Mouse (Mus musculus): ENCODE results near the gene Rab3gap2. TPM values are rescaled to one million over a fixed set of nuclear protein-coding genes. Genes with fewer than 3 reads are reported as not detected.

Rab3gap2 gene
- polyA plus RNA-seq (2012; rRNA removed): 43.4 and 44.9 TPM in 2 replicates

- DNase-seq (ENCODE audit: low read depth): peak; percentile 99
- peak; percentile 73; the same call in 1 of the 2 replicates for TF ChIP-seq POLR2A (IDR thresholded peaks at IDR 0.05; ENCODE audit: borderline replicate concordance, extremely low read depth, insufficient read depth, insufficient read length, poor library complexity, severe bottlenecking)
- TF ChIP-seq CTCF (IDR thresholded peaks at IDR 0.05; ENCODE audit: borderline replicate concordance, extremely low read depth, insufficient read depth, insufficient read length): no peak
Measured at GRCm38 (mm10) chr1:185203909-185204661, at the start of gene Rab3gap2. Gene Rab3gap2, plus strand, starts transcription at chr1:185204117.

GRCm38 (mm10) chr1:185173641-185174040 is 30.3 kb upstream of the Rab3gap2 start:
- TF ChIP-seq CTCF (IDR thresholded peaks at IDR 0.05; ENCODE audit: borderline replicate concordance, extremely low read depth, insufficient read depth, insufficient read length) (no peak), POLR2A (IDR thresholded peaks at IDR 0.05; ENCODE audit: borderline replicate concordance, extremely low read depth, insufficient read depth, insufficient read length, poor library complexity, severe bottlenecking) (no peak)
- DNase-seq (ENCODE audit: low read depth): no peak

- no peak for DNase-seq (ENCODE audit: low read depth)
- TF ChIP-seq POLR2A (IDR thresholded peaks at IDR 0.05; ENCODE audit: borderline replicate concordance, extremely low read depth, insufficient read depth, insufficient read length, poor library complexity, severe bottlenecking) (no peak), CTCF (IDR thresholded peaks at IDR 0.05; ENCODE audit: borderline replicate concordance, extremely low read depth, insufficient read depth, insufficient read length) (no peak)
Measured at GRCm38 (mm10) chr1:185177860-185178259, 26.1 kb upstream of the Rab3gap2 start.

- TF ChIP-seq POLR2A (IDR thresholded peaks at IDR 0.05; ENCODE audit: borderline replicate concordance, extremely low read depth, insufficient read depth, insufficient read length, poor library complexity, severe bottlenecking) (no peak), CTCF (IDR thresholded peaks at IDR 0.05; ENCODE audit: borderline replicate concordance, extremely low read depth, insufficient read depth, insufficient read length) (no peak)
- DNase-seq (ENCODE audit: low read depth): peak; percentile 36
Measured at GRCm38 (mm10) chr1:185183591-185184330, 20.2 kb upstream of the Rab3gap2 start.

- DNase-seq (ENCODE audit: low read depth): peak; percentile 67
- TF ChIP-seq CTCF (IDR thresholded peaks at IDR 0.05; ENCODE audit: borderline replicate concordance, extremely low read depth, insufficient read depth, insufficient read length): no peak
- no peak for TF ChIP-seq POLR2A (IDR thresholded peaks at IDR 0.05; ENCODE audit: borderline replicate concordance, extremely low read depth, insufficient read depth, insufficient read length, poor library complexity, severe bottlenecking)
Measured at GRCm38 (mm10) chr1:185185556-185185955, 18.4 kb upstream of the Rab3gap2 start.

- TF ChIP-seq CTCF (IDR thresholded peaks at IDR 0.05; ENCODE audit: borderline replicate concordance, extremely low read depth, insufficient read depth, insufficient read length) (peak; percentile 64; the same call in 1 of the 2 replicates), POLR2A (IDR thresholded peaks at IDR 0.05; ENCODE audit: borderline replicate concordance, extremely low read depth, insufficient read depth, insufficient read length, poor library complexity, severe bottlenecking) (no peak)
- DNase-seq (ENCODE audit: low read depth): peak; percentile 81
Measured at GRCm38 (mm10) chr1:185187135-185187785, 16.7 kb upstream of the Rab3gap2 start.

GRCm38 (mm10) chr1:185189901-185190300 is 14.0 kb upstream of the Rab3gap2 start:
- TF ChIP-seq CTCF (IDR thresholded peaks at IDR 0.05; ENCODE audit: borderline replicate concordance, extremely low read depth, insufficient read depth, insufficient read length) (no peak), POLR2A (IDR thresholded peaks at IDR 0.05; ENCODE audit: borderline replicate concordance, extremely low read depth, insufficient read depth, insufficient read length, poor library complexity, severe bottlenecking) (no peak)
- DNase-seq (ENCODE audit: low read depth): no peak

GRCm38 (mm10) chr1:185192087-185192486 is 11.8 kb upstream of the Rab3gap2 start:
- TF ChIP-seq POLR2A (IDR thresholded peaks at IDR 0.05; ENCODE audit: borderline replicate concordance, extremely low read depth, insufficient read depth, insufficient read length, poor library complexity, severe bottlenecking) (no peak), CTCF (IDR thresholded peaks at IDR 0.05; ENCODE audit: borderline replicate concordance, extremely low read depth, insufficient read depth, insufficient read length) (no peak)

GRCm38 (mm10) chr1:185193509-185193908 is 10.4 kb upstream of the Rab3gap2 start:
- peak; percentile 88 for DNase-seq (ENCODE audit: low read depth)
- TF ChIP-seq CTCF (IDR thresholded peaks at IDR 0.05; ENCODE audit: borderline replicate concordance, extremely low read depth, insufficient read depth, insufficient read length): peak; percentile 83; the same call in 1 of the 2 replicates
- no peak for TF ChIP-seq POLR2A (IDR thresholded peaks at IDR 0.05; ENCODE audit: borderline replicate concordance, extremely low read depth, insufficient read depth, insufficient read length, poor library complexity, severe bottlenecking)

More at GRCm38 (mm10) chr1:185192087-185192486, 11.8 kb upstream of the Rab3gap2 start:
- DNase-seq (ENCODE audit: low read depth): no peak

- DNase-seq (ENCODE audit: low read depth): no peak
- TF ChIP-seq POLR2A (IDR thresholded peaks at IDR 0.05; ENCODE audit: borderline replicate concordance, extremely low read depth, insufficient read depth, insufficient read length, poor library complexity, severe bottlenecking): no peak
- TF ChIP-seq CTCF (IDR thresholded peaks at IDR 0.05; ENCODE audit: borderline replicate concordance, extremely low read depth, insufficient read depth, insufficient read length): no peak
Measured at GRCm38 (mm10) chr1:185196323-185196722, 7.6 kb upstream of the Rab3gap2 start.

All from brain, embryonic 14.5 days (tissue).